Mouse (Mus musculus) ES-E14 (cell line): Measurements from ENCODE around the gene Afmid. TPM values are rescaled to one million over a fixed set of nuclear protein-coding genes. Genes with fewer than 3 reads are reported as not detected.

ENCODE experiments used
- DNase-seq: peaks from one replicate; pipeline ENCODE4 v3.0.0-alpha.2; 2013; ENCODE audit warnings: low read depth, low spot score
- H3K27ac ChIP-seq: 2 replicates; pipeline ENCODE4 v1.5.1; 2012; ENCODE audit warnings: low read depth, mild to moderate bottlenecking, low read length, moderate library complexity, mixed read lengths; ENCODE audit not compliant: poor library complexity, insufficient read depth, severe bottlenecking
- H3K36me3 ChIP-seq: 2 replicates; pipeline ENCODE4 v1.6.1; 2012; ENCODE audit warnings: mild to moderate bottlenecking, low read length, moderate library complexity, mixed read lengths; ENCODE audit not compliant: control insufficient read depth, poor library complexity, insufficient read depth, severe bottlenecking
- H3K4me1 ChIP-seq, 2 experiments: fragments of 150-350 bp in 1 of 2; sonication (generic) in 1 of 2; 2 replicates each; pipeline ENCODE4 v1.6.1; 2012; ENCODE audit warnings: low read length in 2 of 2, mild to moderate bottlenecking in 1 of 2, mixed read lengths in 1 of 2; ENCODE audit not compliant: control insufficient read depth in 2 of 2, insufficient read depth in 2 of 2, poor library complexity in 1 of 2
- H3K4me3 ChIP-seq, 2 experiments: fragments of 150-350 bp in 1 of 2; sonication (generic) in 1 of 2; 2 replicates each; pipeline ENCODE4 v1.5.1; 2012; ENCODE audit warnings: low read length in 2 of 2, low read depth in 1 of 2, mild to moderate bottlenecking in 1 of 2, mixed read lengths in 1 of 2; ENCODE audit not compliant: insufficient read depth in 1 of 2, poor library complexity in 1 of 2, severe bottlenecking in 1 of 2
- H3K9ac ChIP-seq: 2 replicates; pipeline ENCODE4 v1.6.1; 2012; ENCODE audit warnings: low read depth, mild to moderate bottlenecking, low read length, mixed read lengths; ENCODE audit not compliant: poor library complexity, insufficient read depth, severe bottlenecking
- H3K9me3 ChIP-seq: fragments of 150-350 bp; sonication (generic); 2 replicates; pipeline ENCODE4 v1.6.1; 2012; ENCODE audit warnings: low read depth, mild to moderate bottlenecking, low read length; ENCODE audit not compliant: control insufficient read depth, insufficient read depth
- CHD2 ChIP-seq: IDR thresholded peaks from 2 replicates; pipeline ENCODE4 v1.6.1; 2014; ENCODE audit warnings: mild to moderate bottlenecking, low read depth, low read length, inconsistent platforms
- HCFC1 ChIP-seq: IDR thresholded peaks from 2 replicates; pipeline ENCODE4 v1.6.1; 2012; ENCODE audit warnings: low read length, inconsistent platforms, borderline replicate concordance; ENCODE audit not compliant: insufficient read depth
- MAFK ChIP-seq: IDR thresholded peaks from 2 replicates; pipeline ENCODE4 v1.6.1; 2014; ENCODE audit warnings: mild to moderate bottlenecking, low read depth, low read length, inconsistent platforms; ENCODE audit not compliant: insufficient read depth
- ZC3H11A ChIP-seq: IDR thresholded peaks from 2 replicates; pipeline ENCODE4 v1.6.1; 2012; ENCODE audit warnings: low read depth, mild to moderate bottlenecking, inconsistent platforms, low read length, borderline replicate concordance
- ZNF384 ChIP-seq: IDR thresholded peaks from 2 replicates; pipeline ENCODE4 v1.6.1; 2012; ENCODE audit warnings: low read depth, low read length, inconsistent platforms
- in situ Hi-C, 2 experiments: fragments of 600-800 bp; cut with MboI; formaldehyde crosslinking; loops; one replicate each; pipeline ENCODE4 v1.15.1; 2025; ENCODE audit warnings: low sequenced_read_pairs in 2 of 2, inconsistent platforms in 1 of 2; ENCODE audit not compliant: unreplicated experiment in 2 of 2
- total RNA-seq: library from RNA; depleted of rRNA; stranded (reverse); fragments of 300-350 nt; gene quantifications from 2 replicates; pipeline ENCODE4 v1.2.3, GENCODE M21; 2012

Gene Afmid
- total RNA-seq, 1 experiment = 1.8 TPM

GRCm38 (mm10) chr11:117800038-117800437, 25.7 kb upstream of the Afmid start:
- no peak overlapping the region for H3K4me3 ChIP-seq
- H3K36me3 ChIP-seq = no peaks in the 10 kb centered on the region
- in situ Hi-C loops = loop anchor here in 1 of 2 experiments (25.0 kb wide), 1 partner anchor 413 kb away; no protein-coding TSS in a partner anchor
- H3K27ac ChIP-seq = no peak overlapping the region
- DNase-seq = no peak
- H3K9me3 ChIP-seq = no peaks in the 10 kb centered on the region
- TF ChIP-seq ZC3H11A = no peak
- TF ChIP-seq MAFK = no peak
- TF ChIP-seq HCFC1 = no peak
- TF ChIP-seq ZNF384 = no peak
- no peak for TF ChIP-seq CHD2
- no peak overlapping the region for H3K9ac ChIP-seq
- peaks cover 0 to 11% of the 10 kb centered on the region in 2 experiments; a peak in 1 of 4 replicates for H3K4me1 ChIP-seq

GRCm38 (mm10) chr11:117801650-117802049, 24.1 kb upstream of the Afmid start:
- Histone ChIP-seq H3K36me3 (no peaks in the 10 kb centered on the region), H3K4me3 (no peak overlapping the region), H3K4me1 (peaks cover 0 to 13% of the 10 kb centered on the region in 2 experiments; a peak in 1 of 4 replicates), H3K9ac (no peak overlapping the region), H3K27ac (no peak overlapping the region), H3K9me3 (no peaks in the 10 kb centered on the region)
- in situ Hi-C loops = loop anchor here in 1 of 2 experiments (25.0 kb wide), 1 partner anchor 414 kb away; no protein-coding TSS in a partner anchor
- no peak for DNase-seq
- no peak for TF ChIP-seq ZC3H11A
- no peak for TF ChIP-seq CHD2
- TF ChIP-seq HCFC1 = no peak
- no peak for TF ChIP-seq ZNF384
- no peak for TF ChIP-seq MAFK

GRCm38 (mm10) chr11:117803166-117803688, 22.5 kb upstream of the Afmid start:
- H3K36me3 ChIP-seq = no peaks in the 10 kb centered on the region
- in situ Hi-C loops = loop anchor here in 1 of 2 experiments (25.0 kb wide), 1 partner anchor 416 kb away; no protein-coding TSS in a partner anchor
- DNase-seq = no peak
- no peak overlapping the region for H3K4me3 ChIP-seq
- no peak overlapping the region for H3K27ac ChIP-seq
- peaks cover 0 to 7% of the 10 kb centered on the region in 2 experiments; a peak in 1 of 4 replicates for H3K4me1 ChIP-seq
- TF ChIP-seq ZC3H11A (no peak), HCFC1 (no peak), CHD2 (no peak), ZNF384 (no peak), MAFK (no peak)
- no peak overlapping the region for H3K9ac ChIP-seq
- H3K9me3 ChIP-seq = no peaks in the 10 kb centered on the region

DNA sequence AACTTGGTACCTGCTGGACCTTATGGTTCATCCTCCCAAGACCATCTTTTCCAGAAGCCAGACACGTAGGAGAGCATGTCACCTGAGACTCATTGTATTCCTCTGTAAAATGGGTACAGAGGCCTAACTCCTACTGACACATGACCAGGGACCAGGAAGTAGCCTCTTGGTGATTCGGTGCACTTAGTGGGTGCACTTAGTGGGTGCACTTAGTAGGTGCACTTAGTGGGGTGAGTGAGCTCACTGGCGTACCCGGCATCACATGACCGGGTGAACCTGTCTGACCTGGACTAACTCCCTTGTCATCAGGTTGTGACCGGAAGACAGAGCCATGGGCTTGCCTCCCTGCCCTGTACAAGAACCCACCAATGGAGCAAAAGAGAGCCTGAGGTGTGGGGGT, 18.9 kb upstream of the Afmid start:
- no peak for DNase-seq
- Histone ChIP-seq H3K4me1 (peaks cover 4 to 5% of the 10 kb centered on the region in 2 experiments; a peak in 3 of 4 replicates), H3K36me3 (no peaks in the 10 kb centered on the region), H3K27ac (no peak overlapping the region), H3K9ac (no peak overlapping the region), H3K9me3 (no peaks in the 10 kb centered on the region), H3K4me3 (no peak overlapping the region)
- TF ChIP-seq ZNF384 (no peak), HCFC1 (no peak), CHD2 (no peak), MAFK (no peak), ZC3H11A (no peak)
- in situ Hi-C loops = loop anchor here in 1 of 2 experiments (25.0 kb wide), 1 partner anchor 419 kb away; no protein-coding TSS in a partner anchor
